Mouse (Mus musculus) liver, embryonic 16.5 days (tissue): ENCODE measurements at regions not wholly inside any gene's neighbourhood (a gene's known extent, or its start where the extent isn't known, plus 50 kb on each side); places are given as distances from the start of the nearest gene placed in this dataset.

ENCODE experiments used
- ATAC-seq: fragments of 200-750 bp; cut with Nextera tagmentation; 2 replicates; pipeline ENCODE4 v1.8.0; 2017; ENCODE audit warnings: low read depth, mild to moderate bottlenecking, moderate number of reproducible peaks, moderate library complexity
- H3K27ac ChIP-seq: fragments of 300-500 bp; sonication (generic); 2 replicates; pipeline ENCODE4 v1.5.1; 2014; ENCODE audit warnings: mild to moderate bottlenecking, low read length
- H3K27me3 ChIP-seq: fragments of 300-500 bp; sonication (generic); 2 replicates; pipeline ENCODE4 v1.6.1; 2014; ENCODE audit warnings: low read depth, low read length, mixed read lengths; ENCODE audit not compliant: control insufficient read depth, insufficient read depth
- H3K36me3 ChIP-seq: fragments of 300-500 bp; sonication (generic); 2 replicates; pipeline ENCODE4 v1.6.1; 2014; ENCODE audit warnings: mild to moderate bottlenecking; ENCODE audit not compliant: control insufficient read depth, insufficient read depth
- H3K4me1 ChIP-seq: fragments of 300-500 bp; sonication (generic); 2 replicates; pipeline ENCODE4 v1.6.1; 2014; ENCODE audit warnings: low read depth, low read length, mixed read lengths; ENCODE audit not compliant: control insufficient read depth
- H3K4me2 ChIP-seq: fragments of 300-500 bp; sonication (generic); 2 replicates; pipeline ENCODE4 v1.6.1; 2014; ENCODE audit warnings: low read depth, low read length, mixed read lengths
- H3K4me3 ChIP-seq: fragments of 300-500 bp; sonication (generic); 2 replicates; pipeline ENCODE4 v1.5.1; 2014; ENCODE audit warnings: low read depth, mild to moderate bottlenecking, low read length
- H3K9ac ChIP-seq: fragments of 300-500 bp; sonication (generic); 2 replicates; pipeline ENCODE4 v1.6.1; 2014; ENCODE audit warnings: low read depth, low read length
- H3K9me3 ChIP-seq: fragments of 300-500 bp; sonication (generic); replicated peaks from 2 replicates; pipeline ENCODE4 v1.6.1; 2016; ENCODE audit warnings: low read length; ENCODE audit not compliant: control insufficient read depth
- WGBS: fragments of 180-500 bp; shearing (Covaris S2); extraction: QIAGEN DNeasy Blood & Tissue Kit; methylation state at CpG from one replicate; pipeline ENCODE4 v1.1.7; 2014; ENCODE audit not compliant: insufficient replicate concordance; 5-methylcytosine and 5-hydroxymethylcytosine counted together

GRCm38 (mm10) chr13:42536501-42537210 lies 143.8 kb upstream of the Phactr1 start:
- no peaks in the 10 kb centered on the region for H3K4me1 ChIP-seq
- H3K9ac ChIP-seq: no peak overlapping the region
- no peak overlapping the region for H3K27ac ChIP-seq
- 36% methylated on average over 7 of the region's 7 CpGs for WGBS
- H3K27me3 ChIP-seq: no peaks in the 10 kb centered on the region
- ATAC-seq: no peak
- no peaks in the 10 kb centered on the region; the same call in none of the 2 replicates for H3K9me3 ChIP-seq
- no peak overlapping the region for H3K4me2 ChIP-seq
- H3K4me3 ChIP-seq: no peak overlapping the region
- H3K36me3 ChIP-seq: no peaks in the 10 kb centered on the region

- no peaks in the 10 kb centered on the region for H3K36me3 ChIP-seq
- H3K9ac ChIP-seq: no peak overlapping the region
- ATAC-seq: no peak
- H3K4me2 ChIP-seq: no peak overlapping the region
- no peaks in the 10 kb centered on the region for H3K4me1 ChIP-seq
- H3K9me3 ChIP-seq: no peaks in the 10 kb centered on the region; the same call in none of the 2 replicates
- no peak overlapping the region for H3K27ac ChIP-seq
- no peak overlapping the region for H3K4me3 ChIP-seq
- H3K27me3 ChIP-seq: no peaks in the 10 kb centered on the region
- WGBS: 58% methylated on average over 2 of the region's 2 CpGs
Observed at GRCm38 (mm10) chr13:42538046-42538445, 142.4 kb upstream of the Phactr1 start.

GRCm38 (mm10) chr13:42544536-42545094 lies 135.8 kb upstream of the Phactr1 start:
- Histone ChIP-seq H3K27ac (no peak overlapping the region), H3K4me2 (no peak overlapping the region), H3K4me3 (no peak overlapping the region), H3K9me3 (no peaks in the 10 kb centered on the region; the same call in none of the 2 replicates), H3K27me3 (no peaks in the 10 kb centered on the region), H3K9ac (no peak overlapping the region), H3K4me1 (no peaks in the 10 kb centered on the region), H3K36me3 (no peaks in the 10 kb centered on the region)
- ATAC-seq: no peak
- 47% methylated on average over 4 of the region's 4 CpGs for WGBS

- H3K9me3 ChIP-seq: no peaks in the 10 kb centered on the region; the same call in 1 of the 2 replicates
- WGBS: 43% methylated on average over 4 of the region's 4 CpGs
- no peaks in the 10 kb centered on the region for H3K36me3 ChIP-seq
- no peak overlapping the region for H3K9ac ChIP-seq
- H3K27ac ChIP-seq: no peak overlapping the region
- no peaks in the 10 kb centered on the region for H3K27me3 ChIP-seq
- H3K4me3 ChIP-seq: no peak overlapping the region
- no peaks in the 10 kb centered on the region for H3K4me1 ChIP-seq
- ATAC-seq: no peak
- no peak overlapping the region for H3K4me2 ChIP-seq
Observed at GRCm38 (mm10) chr13:42546389-42546788, 134.0 kb upstream of the Phactr1 start.

GRCm38 (mm10) chr13:42546851-42547250 lies 133.6 kb upstream of the Phactr1 start:
- H3K27me3 ChIP-seq: no peaks in the 10 kb centered on the region
- no peak overlapping the region for H3K9ac ChIP-seq
- H3K9me3 ChIP-seq: no peaks in the 10 kb centered on the region
- H3K4me1 ChIP-seq: no peaks in the 10 kb centered on the region
- H3K27ac ChIP-seq: no peak overlapping the region
- no peaks in the 10 kb centered on the region for H3K36me3 ChIP-seq
- H3K4me2 ChIP-seq: no peak overlapping the region
- 71% methylated on average over 10 of the region's 10 CpGs for WGBS
- H3K4me3 ChIP-seq: no peak overlapping the region
- ATAC-seq: no peak

- H3K36me3 ChIP-seq: no peaks in the 10 kb centered on the region
Observed at GRCm38 (mm10) chr13:42549021-42549559, 131.3 kb upstream of the Phactr1 start.

GRCm38 (mm10) chr13:42554961-42555360 lies 125.5 kb upstream of the Phactr1 start:
- Histone ChIP-seq H3K9me3 (no peaks in the 10 kb centered on the region), H3K9ac (no peak overlapping the region), H3K27ac (no peak overlapping the region), H3K27me3 (no peaks in the 10 kb centered on the region), H3K4me1 (no peaks in the 10 kb centered on the region), H3K4me3 (no peak overlapping the region), H3K36me3 (no peaks in the 10 kb centered on the region), H3K4me2 (no peak overlapping the region)
- WGBS: 69% methylated on average over 4 of the region's 4 CpGs
- no peak for ATAC-seq

More at GRCm38 (mm10) chr13:42549021-42549559, 131.3 kb upstream of the Phactr1 start:
- 50% methylated on average over 5 of the region's 5 CpGs for WGBS
- H3K9ac ChIP-seq: no peak overlapping the region
- no peaks in the 10 kb centered on the region for H3K9me3 ChIP-seq
- H3K4me2 ChIP-seq: no peak overlapping the region
- no peak for ATAC-seq
- H3K27ac ChIP-seq: no peak overlapping the region
- no peaks in the 10 kb centered on the region for H3K4me1 ChIP-seq
- no peaks in the 10 kb centered on the region for H3K27me3 ChIP-seq
- H3K4me3 ChIP-seq: no peak overlapping the region

- Histone ChIP-seq H3K4me3 (no peak overlapping the region), H3K4me1 (no peaks in the 10 kb centered on the region), H3K36me3 (no peaks in the 10 kb centered on the region), H3K9me3 (no peaks in the 10 kb centered on the region), H3K9ac (no peak overlapping the region), H3K4me2 (no peak overlapping the region), H3K27ac (no peak overlapping the region), H3K27me3 (no peaks in the 10 kb centered on the region)
- 64% methylated on average over 3 of the region's 3 CpGs for WGBS
- ATAC-seq: no peak
Observed at GRCm38 (mm10) chr13:42558526-42558925, 121.9 kb upstream of the Phactr1 start.

- Histone ChIP-seq H3K9me3 (no peaks in the 10 kb centered on the region), H3K4me1 (no peaks in the 10 kb centered on the region), H3K27ac (no peak overlapping the region), H3K4me2 (no peak overlapping the region), H3K36me3 (no peaks in the 10 kb centered on the region), H3K4me3 (no peak overlapping the region), H3K27me3 (no peaks in the 10 kb centered on the region), H3K9ac (no peak overlapping the region)
- 61% methylated on average over 2 of the region's 2 CpGs for WGBS
- no peak for ATAC-seq
Observed at GRCm38 (mm10) chr13:42561446-42561845, 119.0 kb upstream of the Phactr1 start.
